Mouse (Mus musculus) heart, embryonic 10.5 days (tissue): ENCODE measurements around the gene Fam8a1. TPM values are rescaled to one million over a fixed set of nuclear protein-coding genes. Genes with fewer than 3 reads are reported as not detected.

ENCODE experiments used
- DNase-seq: peaks from one replicate; pipeline ENCODE4 v3.0.0-alpha.2; 2017; ENCODE audit warnings: low spot score
- H3K27ac ChIP-seq: fragments of 300-500 bp; sonication (generic); 2 replicates; pipeline ENCODE4 v1.5.1; 2016; ENCODE audit warnings: mild to moderate bottlenecking
- H3K27me3 ChIP-seq: fragments of 300-500 bp; sonication (generic); 2 replicates; pipeline ENCODE4 v1.6.1; 2016; ENCODE audit warnings: mild to moderate bottlenecking; ENCODE audit not compliant: poor library complexity, insufficient read depth, severe bottlenecking
- H3K36me3 ChIP-seq: fragments of 300-500 bp; sonication (generic); 2 replicates; pipeline ENCODE4 v1.6.1; 2016; ENCODE audit warnings: mild to moderate bottlenecking, moderate library complexity
- H3K4me1 ChIP-seq: fragments of 300-500 bp; sonication (generic); 2 replicates; pipeline ENCODE4 v1.6.1; 2016; ENCODE audit warnings: mild to moderate bottlenecking
- H3K4me3 ChIP-seq: fragments of 300-500 bp; sonication (generic); 2 replicates; pipeline ENCODE4 v1.5.1; 2016; ENCODE audit warnings: mild to moderate bottlenecking, moderate library complexity
- H3K9me3 ChIP-seq: fragments of 300-500 bp; sonication (generic); 2 replicates; pipeline ENCODE4 v1.6.1; 2016; ENCODE audit warnings: mild to moderate bottlenecking, moderate library complexity
- WGBS: fragments of 180-500 bp; shearing (Covaris S2); methylation state at CpG from one replicate; pipeline ENCODE4 v1.1.7; 2016; 5-methylcytosine and 5-hydroxymethylcytosine counted together
- polyA plus RNA-seq: library from polyadenylated mRNA; unstranded; fragments of >200 nt; fragmentation: Nextera tagmentation; extraction: Ambion mirVana; gene quantifications from 2 replicates; pipeline ENCODE4 v1.2.1, GENCODE M21; 2016

The Fam8a1 gene
- 8.3 and 11.6 TPM in 2 replicates for polyA plus RNA-seq

GRCm38 (mm10) chr13:46669048-46669619 lies at the start of gene Fam8a1:
Gene Fam8a1 (plus strand): TSS chr13:46669522.
- H3K36me3 ChIP-seq = peaks cover 27% of the 10 kb centered on the region
- peaks cover 7% of the 10 kb centered on the region for H3K4me1 ChIP-seq
- peak within 1 kb of the TSS; percentile 95 for H3K27ac ChIP-seq
- WGBS = 2% methylated on average over 43 of the region's 46 CpGs
- no peaks in the 10 kb centered on the region for H3K9me3 ChIP-seq
- H3K27me3 ChIP-seq = no peaks in the 10 kb centered on the region
- DNase-seq = peak; percentile 95
- peak within 1 kb of the TSS; percentile 94 for H3K4me3 ChIP-seq

GRCm38 (mm10) chr13:46619633-46620032 lies 49.7 kb upstream of the Fam8a1 start:
- H3K36me3 ChIP-seq = peaks cover 74% of the 10 kb centered on the region
- no peaks in the 10 kb centered on the region for H3K9me3 ChIP-seq
- no peak overlapping the region for H3K27ac ChIP-seq
- 63% methylated on average over 11 of the region's 11 CpGs for WGBS
- H3K4me1 ChIP-seq = peaks cover 3% of the 10 kb centered on the region; the same call in 1 of the 2 replicates
- no peak overlapping the region for H3K4me3 ChIP-seq
- DNase-seq = no peak
- no peaks in the 10 kb centered on the region for H3K27me3 ChIP-seq

DNA sequence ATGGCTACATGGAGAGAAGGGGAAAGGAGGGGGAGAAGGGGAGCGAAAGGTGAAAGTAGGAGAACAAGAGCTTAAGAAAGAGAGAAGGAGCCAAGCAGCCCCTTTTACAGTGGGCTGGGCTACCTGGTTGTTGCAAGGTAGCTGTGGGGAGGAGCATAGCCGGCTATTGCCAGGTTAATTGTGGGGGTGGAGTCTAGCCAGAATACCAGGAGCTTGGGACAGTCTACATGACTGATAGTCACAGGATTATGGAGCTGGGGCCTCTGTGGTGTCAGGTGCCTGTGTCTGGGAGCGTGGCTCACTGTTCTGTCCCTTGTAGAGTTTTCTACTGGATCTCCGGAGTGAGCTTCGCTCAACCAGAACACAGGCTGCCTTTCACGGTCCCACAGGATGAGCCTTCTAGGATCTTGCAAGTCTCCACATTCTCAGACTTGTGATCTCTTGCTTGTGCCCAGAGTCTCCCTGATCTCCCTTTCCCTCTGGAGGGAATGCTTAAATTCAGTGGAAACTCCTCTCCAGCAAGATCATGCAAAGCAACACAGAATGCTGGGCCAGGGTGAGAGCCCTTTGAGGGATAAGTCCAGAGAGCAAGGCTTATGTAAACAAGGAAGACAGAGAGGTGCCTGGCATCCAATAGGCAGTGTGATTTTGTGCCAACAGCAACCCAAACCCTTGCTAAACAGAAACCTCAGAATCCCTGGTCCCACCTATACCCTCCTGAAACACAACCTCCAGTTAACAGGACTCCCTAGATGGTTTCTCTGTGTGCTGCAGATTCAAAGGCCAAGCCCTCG lies 48.2 kb upstream of the Fam8a1 start:
- peaks cover 73% of the 10 kb centered on the region for H3K36me3 ChIP-seq
- H3K4me1 ChIP-seq = peaks cover 3% of the 10 kb centered on the region; the same call in 1 of the 2 replicates
- DNase-seq = no peak
- H3K27me3 ChIP-seq = no peaks in the 10 kb centered on the region
- H3K27ac ChIP-seq = no peak overlapping the region
- H3K9me3 ChIP-seq = no peaks in the 10 kb centered on the region
- WGBS = 87% methylated on average over 7 of the region's 7 CpGs
- H3K4me3 ChIP-seq = no peak overlapping the region

- Histone ChIP-seq H3K27ac (no peak overlapping the region), H3K9me3 (no peaks in the 10 kb centered on the region), H3K36me3 (peaks cover 55% of the 10 kb centered on the region), H3K4me1 (no peaks in the 10 kb centered on the region), H3K27me3 (no peaks in the 10 kb centered on the region), H3K4me3 (no peak overlapping the region)
- no peak for DNase-seq
- WGBS = 85% methylated on average over 9 of the region's 9 CpGs
Measured at GRCm38 (mm10) chr13:46626608-46627007, 42.7 kb upstream of the Fam8a1 start.

DNA sequence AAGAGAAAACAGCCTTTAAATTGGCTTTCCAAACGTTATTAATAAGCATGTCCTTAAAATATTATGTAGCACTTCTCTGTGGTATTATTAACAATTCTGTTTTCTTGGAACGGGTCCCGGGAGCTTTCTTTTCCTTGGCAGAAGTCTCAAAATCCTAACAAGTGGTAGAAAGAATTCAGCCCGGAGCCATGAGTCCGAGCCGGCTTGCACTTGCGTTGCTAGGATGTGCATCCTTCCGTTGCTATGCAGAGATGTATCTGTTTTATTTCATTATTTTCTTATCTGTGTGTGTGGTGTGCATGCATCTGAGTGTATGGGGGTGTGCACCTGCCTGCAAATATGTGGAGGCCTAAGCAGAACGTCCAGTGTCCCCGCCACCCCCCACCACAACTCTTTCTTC lies 41.5 kb upstream of the Fam8a1 start:
- H3K4me1 ChIP-seq = 0 out of 2 replicates have a peak, but pooled peaks cover 2% of the 10 kb centered on the region
- no peak overlapping the region for H3K4me3 ChIP-seq
- H3K36me3 ChIP-seq = peaks cover 55% of the 10 kb centered on the region
- H3K9me3 ChIP-seq = no peaks in the 10 kb centered on the region
- DNase-seq = no peak
- H3K27ac ChIP-seq = no peak overlapping the region
- 87% methylated on average over 10 of the region's 10 CpGs for WGBS
- H3K27me3 ChIP-seq = no peaks in the 10 kb centered on the region

- no peak overlapping the region for H3K27ac ChIP-seq
- DNase-seq = no peak
- no peaks in the 10 kb centered on the region for H3K27me3 ChIP-seq
- no peak overlapping the region for H3K4me3 ChIP-seq
- no peaks in the 10 kb centered on the region for H3K9me3 ChIP-seq
- H3K36me3 ChIP-seq = peaks cover 45% of the 10 kb centered on the region
- peaks cover 7% of the 10 kb centered on the region; the same call in 1 of the 2 replicates for H3K4me1 ChIP-seq
- 81% methylated on average over 6 of the region's 6 CpGs for WGBS
Measured at GRCm38 (mm10) chr13:46629391-46629790, 39.9 kb upstream of the Fam8a1 start.

- WGBS = 59% methylated on average over 4 of the region's 4 CpGs
Measured at GRCm38 (mm10) chr13:46632796-46633195, 36.5 kb upstream of the Fam8a1 start.

DNA sequence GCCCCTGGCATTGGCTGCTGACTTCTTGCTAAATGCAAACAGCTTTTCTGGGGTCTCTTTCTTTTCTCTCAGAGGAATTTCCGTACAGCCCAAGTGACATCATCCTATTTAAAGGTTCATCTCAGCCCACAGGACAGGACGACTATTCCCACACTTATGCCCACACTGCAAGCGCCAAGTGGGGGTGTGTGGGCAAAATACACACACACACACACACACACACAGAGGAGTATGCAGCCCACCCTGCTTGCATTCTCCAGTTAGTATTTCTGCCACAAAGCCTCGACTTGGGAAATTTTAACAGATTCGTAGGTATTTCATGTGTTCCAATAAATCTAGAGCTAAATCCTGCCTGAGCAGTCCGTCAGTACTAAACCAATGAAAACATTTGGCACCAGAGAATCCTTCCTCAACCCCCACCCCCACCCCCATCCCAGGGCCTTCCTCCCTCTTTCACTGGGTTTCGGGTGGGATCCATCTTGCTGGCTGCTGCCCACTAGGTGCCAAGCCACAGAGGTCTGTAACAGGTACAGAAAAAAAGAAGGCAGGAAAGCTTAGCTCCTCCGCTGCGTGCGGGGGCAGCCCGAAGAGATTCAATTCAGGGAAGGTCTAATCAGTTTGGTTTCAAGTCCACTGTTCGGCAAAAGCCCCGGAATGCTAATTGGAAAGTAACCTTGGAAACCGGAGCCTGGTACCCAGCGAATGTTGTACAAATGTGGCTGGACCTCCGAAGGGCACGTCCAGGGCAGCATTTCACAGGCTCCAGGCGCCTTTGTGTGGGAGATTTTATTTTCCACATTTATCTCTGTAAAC lies 35.8 kb upstream of the Fam8a1 start:
- WGBS = 71% methylated on average over 18 of the region's 18 CpGs
- no peaks in the 10 kb centered on the region for H3K27me3 ChIP-seq
- peaks cover 7% of the 10 kb centered on the region; the same call in 1 of the 2 replicates for H3K4me1 ChIP-seq
- H3K4me3 ChIP-seq = no peak overlapping the region
- H3K9me3 ChIP-seq = no peaks in the 10 kb centered on the region
- H3K36me3 ChIP-seq = peaks cover 59% of the 10 kb centered on the region
- no peak for DNase-seq
- 0 out of 2 replicates have a peak overlapping the region, but pooled peaks have one; percentile 16 for H3K27ac ChIP-seq

More at GRCm38 (mm10) chr13:46632796-46633195, 36.5 kb upstream of the Fam8a1 start:
- no peaks in the 10 kb centered on the region for H3K9me3 ChIP-seq
- H3K27ac ChIP-seq = no peak overlapping the region
- no peak for DNase-seq
- H3K4me1 ChIP-seq = peaks cover 7% of the 10 kb centered on the region; the same call in 1 of the 2 replicates
- H3K36me3 ChIP-seq = peaks cover 53% of the 10 kb centered on the region
- H3K27me3 ChIP-seq = no peaks in the 10 kb centered on the region
- H3K4me3 ChIP-seq = no peak overlapping the region

DNA sequence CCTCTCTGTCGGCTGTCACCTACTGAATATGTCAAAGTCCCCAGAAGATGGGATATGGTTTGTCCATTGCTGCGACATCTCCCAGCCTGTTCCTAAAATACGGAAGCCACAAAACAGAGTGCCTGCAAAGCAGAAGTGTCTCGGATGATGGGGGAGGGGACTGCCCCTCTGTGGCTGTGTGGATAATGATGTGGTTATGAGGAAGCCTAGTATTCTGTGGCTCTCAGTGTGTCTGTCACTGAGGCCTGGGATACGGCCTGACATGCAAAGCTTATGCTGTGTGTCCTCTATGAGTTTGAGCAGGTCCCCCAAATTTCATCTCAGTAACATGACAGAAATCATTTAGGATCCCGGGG lies 35.2 kb upstream of the Fam8a1 start:
- H3K4me1 ChIP-seq = peaks cover 7% of the 10 kb centered on the region; the same call in 1 of the 2 replicates
- H3K27ac ChIP-seq = no peak overlapping the region
- H3K27me3 ChIP-seq = no peaks in the 10 kb centered on the region
- no peaks in the 10 kb centered on the region for H3K9me3 ChIP-seq
- DNase-seq = no peak
- no peak overlapping the region for H3K4me3 ChIP-seq
- 76% methylated on average over 6 of the region's 6 CpGs for whole genome bisulfite sequencing
- peaks cover 65% of the 10 kb centered on the region for H3K36me3 ChIP-seq

DNA sequence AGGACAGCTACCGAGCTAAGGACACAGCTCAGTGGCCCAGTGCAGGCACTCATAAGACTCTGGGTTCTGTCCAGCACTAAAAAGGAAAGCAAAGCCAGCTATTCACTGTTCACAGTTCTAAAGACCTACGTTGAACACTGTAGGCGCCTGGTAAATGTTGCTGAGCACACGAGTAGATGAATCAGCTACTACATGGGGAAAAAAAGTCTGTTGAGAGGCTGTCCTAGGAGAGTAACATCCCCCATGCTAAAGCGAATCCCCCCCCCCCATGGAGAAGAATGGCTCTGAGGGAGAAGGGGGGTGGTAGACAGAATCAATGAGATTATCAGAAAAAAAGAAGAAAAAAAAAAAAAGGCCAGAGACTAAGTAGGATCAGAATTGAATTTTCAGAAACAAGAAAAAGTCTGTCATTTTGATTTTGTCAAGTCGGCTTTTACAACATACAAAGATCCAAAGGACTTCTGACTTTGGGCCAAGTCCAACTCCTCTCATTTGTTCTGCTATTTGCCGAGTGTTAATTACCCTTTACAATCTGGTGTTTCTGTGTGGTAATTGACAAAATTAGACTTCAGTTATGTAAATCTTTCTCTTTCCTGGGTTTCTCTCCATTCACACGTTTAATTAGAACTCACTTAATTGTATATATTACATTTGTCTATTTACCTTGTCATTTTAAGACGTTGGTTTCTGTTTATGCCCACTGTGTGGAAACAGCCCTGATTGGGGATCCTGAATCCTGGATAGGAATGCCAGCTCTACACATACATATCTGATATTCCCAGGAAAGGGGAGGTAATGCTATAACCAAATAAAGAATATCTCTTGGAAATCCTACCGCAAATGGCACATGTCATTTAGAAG lies 28.5 kb upstream of the Fam8a1 start:
- Histone ChIP-seq H3K27me3 (no peaks in the 10 kb centered on the region), H3K27ac (no peak overlapping the region), H3K9me3 (no peaks in the 10 kb centered on the region; the same call in 1 of the 2 replicates), H3K36me3 (peaks cover 78% of the 10 kb centered on the region), H3K4me1 (no peaks in the 10 kb centered on the region), H3K4me3 (no peak overlapping the region)
- no peak for DNase-seq
- 92% methylated on average over 10 of the region's 10 CpGs for WGBS

- no peak for DNase-seq
- Histone ChIP-seq H3K27ac (no peak overlapping the region), H3K27me3 (no peaks in the 10 kb centered on the region), H3K4me3 (no peak overlapping the region), H3K36me3 (peaks cover 72% of the 10 kb centered on the region), H3K9me3 (no peaks in the 10 kb centered on the region; the same call in 1 of the 2 replicates), H3K4me1 (no peaks in the 10 kb centered on the region)
- WGBS = 83% methylated on average over 4 of the region's 4 CpGs
Measured at GRCm38 (mm10) chr13:46642318-46642717, 27.0 kb upstream of the Fam8a1 start.

DNA sequence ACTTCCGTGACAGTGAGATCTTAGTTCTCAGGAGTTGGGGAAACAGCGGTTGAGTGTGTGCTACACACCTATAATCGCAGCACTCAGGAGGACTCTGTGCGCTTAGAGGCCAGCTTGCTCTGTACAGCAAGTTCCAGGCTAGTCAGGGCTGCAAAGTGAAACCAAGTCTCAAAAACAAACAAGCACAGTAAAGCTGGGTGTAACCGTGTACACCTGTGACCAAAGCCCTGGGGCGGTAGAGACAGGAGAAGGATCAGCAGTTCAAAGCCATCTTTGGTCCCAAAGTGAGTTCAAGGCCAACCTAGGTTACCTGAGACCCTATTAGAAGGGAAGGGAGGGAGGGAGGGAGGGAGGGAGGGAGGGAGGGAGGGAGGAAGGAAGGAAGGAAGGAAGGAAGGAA lies 25.1 kb upstream of the Fam8a1 start:
- peaks cover 71% of the 10 kb centered on the region for H3K36me3 ChIP-seq

More for the DNA sequence above, 25.1 kb upstream of the Fam8a1 start:
- no peaks in the 10 kb centered on the region; the same call in 1 of the 2 replicates for H3K9me3 ChIP-seq
- no peaks in the 10 kb centered on the region for H3K4me1 ChIP-seq
- no peak overlapping the region for H3K27ac ChIP-seq
- H3K4me3 ChIP-seq = no peak overlapping the region
- H3K27me3 ChIP-seq = no peaks in the 10 kb centered on the region
- WGBS = 86% methylated on average over 6 of the region's 6 CpGs
- no peak for DNase-seq
